Mouse (Mus musculus): ENCODE results near the gene Spag6l.
"Not testable (repeated sequence)": the region's sequence is repeated elsewhere in the genome, so short reads cannot be mapped to it uniquely, and the experiment has no call there.

Gene Spag6l

DNA sequence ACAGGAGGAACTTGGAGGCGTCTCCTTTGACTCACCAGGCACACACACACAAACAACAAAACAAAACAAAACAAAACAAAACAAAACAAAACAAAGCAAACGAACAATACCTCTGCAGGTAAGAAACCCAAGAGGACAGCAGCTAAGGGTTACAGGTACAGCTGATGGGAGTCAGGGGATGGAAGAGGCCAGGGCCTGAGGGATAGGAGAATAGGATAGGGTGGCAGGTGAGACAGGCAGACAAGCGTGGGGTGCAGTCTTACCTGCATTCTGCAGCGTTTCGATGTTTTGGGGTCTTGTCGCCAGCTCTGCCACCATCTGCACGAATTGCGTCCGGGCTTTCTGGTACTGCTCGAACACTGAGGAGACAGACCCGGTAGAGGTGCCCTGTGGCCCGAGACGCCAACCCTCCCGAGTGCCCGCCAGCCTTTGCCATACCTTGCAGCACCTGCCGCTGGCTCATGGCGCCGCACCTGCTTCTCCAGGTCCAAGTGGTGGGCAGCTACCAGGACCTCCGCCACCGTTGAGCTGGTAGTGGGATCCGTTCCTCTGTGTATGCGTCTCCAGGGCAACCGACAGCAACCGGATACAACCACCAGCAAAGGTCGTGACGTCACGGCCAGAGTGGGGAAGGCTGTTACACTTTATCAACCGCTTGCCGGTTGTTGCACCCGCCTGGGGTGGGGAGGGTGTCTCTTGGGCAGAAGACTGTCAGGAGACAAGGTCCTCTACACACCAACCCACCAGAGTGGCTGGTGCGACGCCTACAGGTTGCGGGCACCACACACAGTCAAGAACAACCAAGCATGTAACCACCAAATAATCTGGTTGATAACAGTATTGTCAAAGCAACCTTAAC is at the start of gene Spag6l:
Spag6l (minus strand) TSS at position 700 of the 859 bp plus-strand sequence.
- peak; percentile 89 for DNase-seq (ENCODE audit: low read depth, low spot score)
- no peaks in the 10 kb centered on the region for H3K27me3 ChIP-seq (ENCODE audit: control insufficient read depth, insufficient read depth, low read length, poor library complexity, severe bottlenecking)
- no peaks in the 10 kb centered on the region for H3K36me3 ChIP-seq (ENCODE audit: control insufficient read depth, insufficient read depth, low read length, poor library complexity, severe bottlenecking)

GRCm38 (mm10) chr16:16879025-16879424 is 49.8 kb upstream of the Spag6l start:
- DNase-seq (ENCODE audit: low read depth, low spot score): no peak
- Histone ChIP-seq H3K36me3 (ENCODE audit: control insufficient read depth, insufficient read depth, low read length, poor library complexity, severe bottlenecking) (peaks cover 29% of the 10 kb centered on the region; the same call in 1 of the 2 replicates), H3K27me3 (ENCODE audit: control insufficient read depth, insufficient read depth, low read length, poor library complexity, severe bottlenecking) (no peaks in the 10 kb centered on the region)

DNA sequence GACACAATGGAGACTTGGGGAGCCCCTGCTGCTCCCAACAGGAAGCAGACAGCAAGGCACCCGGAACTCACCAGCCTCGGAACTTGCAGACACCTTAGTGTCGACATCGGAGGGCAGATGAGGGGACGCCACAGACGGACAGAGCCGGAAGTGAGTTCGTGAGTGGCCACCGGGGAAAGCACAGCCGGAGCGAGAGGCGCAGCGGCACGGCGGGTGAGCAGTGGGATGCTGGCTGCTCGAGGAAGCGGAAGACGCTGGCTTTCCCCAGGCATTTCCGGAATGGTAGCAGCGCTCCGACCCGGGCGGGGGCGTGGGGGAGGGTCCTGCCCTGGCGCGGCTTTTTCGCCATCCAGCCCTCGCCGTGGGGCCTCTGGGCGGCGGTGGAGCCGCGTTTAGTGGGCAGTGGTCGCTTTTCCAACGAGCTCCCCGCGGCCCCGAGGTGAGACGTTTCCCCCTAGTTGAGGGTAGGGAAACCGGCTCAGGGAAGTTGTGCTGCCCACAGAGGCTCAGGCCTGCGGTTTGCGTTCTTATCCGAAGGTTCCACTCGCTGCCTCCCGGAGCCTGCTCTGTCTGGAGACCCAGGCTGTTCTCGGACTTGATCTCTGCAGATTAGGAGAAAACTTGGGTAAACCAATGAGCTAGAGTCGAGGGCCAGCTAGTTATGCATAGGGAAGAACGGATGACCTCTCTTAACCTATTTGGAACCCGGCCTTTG is 41.5 kb upstream of the Spag6l start, which contains the start of the genes Top3b and Vpreb1:
Top3b (plus strand) TSS at position 120 of the 715 bp plus-strand sequence.
Vpreb1 (minus strand) TSS at position 227 of the 715 bp plus-strand sequence.
- no peaks in the 10 kb centered on the region for H3K27me3 ChIP-seq (ENCODE audit: control insufficient read depth, insufficient read depth, low read length, poor library complexity, severe bottlenecking)
- H3K36me3 ChIP-seq (ENCODE audit: control insufficient read depth, insufficient read depth, low read length, poor library complexity, severe bottlenecking): no peaks in the 10 kb centered on the region
- peak; percentile 93 for DNase-seq (ENCODE audit: low read depth, low spot score)

- H3K27me3 ChIP-seq (ENCODE audit: control insufficient read depth, insufficient read depth, low read length, poor library complexity, severe bottlenecking): no peaks in the 10 kb centered on the region
- DNase-seq (ENCODE audit: low read depth, low spot score): no peak
- H3K36me3 ChIP-seq (ENCODE audit: control insufficient read depth, insufficient read depth, low read length, poor library complexity, severe bottlenecking): no peaks in the 10 kb centered on the region
Measured at GRCm38 (mm10) chr16:16870241-16870616, 41.0 kb upstream of the Spag6l start.

- no peaks in the 10 kb centered on the region for H3K27me3 ChIP-seq (ENCODE audit: control insufficient read depth, insufficient read depth, low read length, poor library complexity, severe bottlenecking)
- DNase-seq (ENCODE audit: low read depth, low spot score): peak; percentile 17
Measured at GRCm38 (mm10) chr16:16865696-16866561, 36.7 kb upstream of the Spag6l start.

DNA sequence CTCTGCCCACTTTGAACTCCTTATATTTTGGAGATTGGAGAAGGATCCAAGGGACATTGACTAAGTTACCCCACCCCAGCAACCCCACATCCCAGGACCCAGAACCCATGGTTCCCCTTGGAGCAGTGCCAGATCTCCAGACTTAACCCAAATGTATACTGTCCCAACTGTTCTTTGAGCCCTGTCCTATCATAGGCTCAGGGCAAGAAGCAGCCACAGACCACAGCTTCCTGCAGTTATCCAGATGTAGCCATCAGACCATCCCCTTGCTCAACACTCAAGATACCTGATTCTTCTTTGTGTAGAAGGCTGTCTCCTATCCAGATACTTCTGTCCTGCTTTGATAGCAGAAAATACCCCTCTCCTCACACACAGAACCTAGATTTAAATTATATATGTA is 36.0 kb upstream of the Spag6l start:
- H3K27me3 ChIP-seq (ENCODE audit: control insufficient read depth, insufficient read depth, low read length, poor library complexity, severe bottlenecking): no peaks in the 10 kb centered on the region
- peak; percentile 20 for DNase-seq (ENCODE audit: low read depth, low spot score)

More at GRCm38 (mm10) chr16:16865696-16866561, 36.7 kb upstream of the Spag6l start:
- H3K36me3 ChIP-seq (ENCODE audit: control insufficient read depth, insufficient read depth, low read length, poor library complexity, severe bottlenecking): no peaks in the 10 kb centered on the region

DNA sequence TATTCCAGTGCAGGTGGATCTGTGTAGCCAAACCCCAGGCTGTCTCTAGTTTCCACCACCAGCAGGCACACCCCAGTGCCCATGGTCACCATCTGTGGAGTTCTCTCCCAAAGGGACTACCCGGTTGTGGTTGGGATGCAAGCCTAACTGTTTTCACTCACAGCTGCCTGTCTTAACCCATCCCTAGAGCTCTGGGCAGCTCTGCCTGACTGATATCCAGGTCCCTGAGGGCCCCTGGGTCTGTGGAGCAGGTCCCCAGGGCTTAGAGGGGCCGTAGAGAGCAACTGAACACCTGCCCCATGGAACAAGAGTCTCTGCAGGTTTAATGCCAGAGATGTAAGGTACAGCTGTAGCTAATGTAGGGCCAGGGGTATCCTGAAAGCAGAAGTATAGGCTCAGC is 34.7 kb upstream of the Spag6l start, which contains the start of gene Igll1:
Igll1 (minus strand) TSS at position 8 of the 400 bp plus-strand sequence.
- no peaks in the 10 kb centered on the region for H3K27me3 ChIP-seq (ENCODE audit: control insufficient read depth, insufficient read depth, low read length, poor library complexity, severe bottlenecking)
- DNase-seq (ENCODE audit: low read depth, low spot score): no peak
- H3K36me3 ChIP-seq (ENCODE audit: control insufficient read depth, insufficient read depth, low read length, poor library complexity, severe bottlenecking): no peaks in the 10 kb centered on the region

More for the DNA sequence above, 36.0 kb upstream of the Spag6l start:
- no peaks in the 10 kb centered on the region for H3K36me3 ChIP-seq (ENCODE audit: control insufficient read depth, insufficient read depth, low read length, poor library complexity, severe bottlenecking)

DNA sequence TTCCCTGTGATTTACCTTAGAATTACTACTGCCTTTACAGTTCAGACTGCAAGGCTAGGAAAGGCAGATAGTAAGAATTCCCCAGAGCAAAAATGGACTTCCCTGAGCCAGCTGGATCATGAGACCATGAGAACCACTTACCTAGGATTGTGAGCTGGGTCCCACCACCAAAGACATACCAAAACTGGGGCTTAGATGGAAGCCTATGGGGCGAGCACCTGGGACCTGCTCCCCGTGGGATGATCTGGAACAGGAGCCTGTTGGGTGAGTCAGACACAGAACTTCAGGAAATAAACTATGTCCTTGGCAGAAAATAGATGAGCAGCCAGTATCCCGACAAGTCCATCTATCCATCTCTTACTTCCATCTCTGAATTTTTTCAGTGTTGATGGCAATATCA is 33.0 kb upstream of the Spag6l start:
- Histone ChIP-seq H3K36me3 (ENCODE audit: control insufficient read depth, insufficient read depth, low read length, poor library complexity, severe bottlenecking) (no peaks in the 10 kb centered on the region), H3K27me3 (ENCODE audit: control insufficient read depth, insufficient read depth, low read length, poor library complexity, severe bottlenecking) (no peaks in the 10 kb centered on the region)
- no peak for DNase-seq (ENCODE audit: low read depth, low spot score)

- DNase-seq (ENCODE audit: low read depth, low spot score): no peak
- Histone ChIP-seq H3K36me3 (ENCODE audit: control insufficient read depth, insufficient read depth, low read length, poor library complexity, severe bottlenecking) (no peaks in the 10 kb centered on the region), H3K27me3 (ENCODE audit: control insufficient read depth, insufficient read depth, low read length, poor library complexity, severe bottlenecking) (no peaks in the 10 kb centered on the region)
Measured at GRCm38 (mm10) chr16:16856731-16857476, 27.6 kb upstream of the Spag6l start.

- H3K27me3 ChIP-seq (ENCODE audit: control insufficient read depth, insufficient read depth, low read length, poor library complexity, severe bottlenecking); DNase-seq (ENCODE audit: low read depth, low spot score); H3K36me3 ChIP-seq (ENCODE audit: control insufficient read depth, insufficient read depth, low read length, poor library complexity, severe bottlenecking): not testable (repeated sequence)
Measured at GRCm38 (mm10) chr16:16856054-16856453, 26.8 kb upstream of the Spag6l start.

GRCm38 (mm10) chr16:16855541-16855940 is 26.3 kb upstream of the Spag6l start:
- no peak for DNase-seq (ENCODE audit: low read depth, low spot score)
- Histone ChIP-seq H3K36me3 (ENCODE audit: control insufficient read depth, insufficient read depth, low read length, poor library complexity, severe bottlenecking) (no peaks in the 10 kb centered on the region), H3K27me3 (ENCODE audit: control insufficient read depth, insufficient read depth, low read length, poor library complexity, severe bottlenecking) (no peaks in the 10 kb centered on the region)

GRCm38 (mm10) chr16:16854836-16855235 is 25.6 kb upstream of the Spag6l start:
- DNase-seq (ENCODE audit: low read depth, low spot score): peak; percentile 80
- H3K27me3 ChIP-seq (ENCODE audit: control insufficient read depth, insufficient read depth, low read length, poor library complexity, severe bottlenecking): no peaks in the 10 kb centered on the region
- H3K36me3 ChIP-seq (ENCODE audit: control insufficient read depth, insufficient read depth, low read length, poor library complexity, severe bottlenecking): no peaks in the 10 kb centered on the region

DNA sequence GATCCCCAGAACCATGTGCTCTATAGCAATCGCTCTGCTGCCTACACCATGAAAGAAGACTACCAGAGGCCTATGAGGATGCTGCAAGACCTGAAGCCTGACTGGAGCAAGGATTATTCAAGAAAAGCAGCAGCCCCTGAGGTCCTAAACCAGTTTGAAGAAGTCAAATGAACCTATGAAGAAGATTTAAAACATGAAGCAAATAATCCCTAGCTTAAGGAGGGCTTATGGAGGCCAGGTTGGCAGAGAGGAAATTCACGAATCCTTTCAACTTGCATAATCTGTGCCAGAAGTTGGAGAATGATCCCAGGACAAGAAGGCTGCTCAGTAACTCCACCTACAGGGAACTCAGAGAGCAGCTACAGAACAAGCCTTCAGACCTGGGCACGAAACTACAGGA is 23.2 kb upstream of the Spag6l start:
- no peaks in the 10 kb centered on the region for H3K27me3 ChIP-seq (ENCODE audit: control insufficient read depth, insufficient read depth, low read length, poor library complexity, severe bottlenecking)
- DNase-seq (ENCODE audit: low read depth, low spot score): no peak
- no peaks in the 10 kb centered on the region for H3K36me3 ChIP-seq (ENCODE audit: control insufficient read depth, insufficient read depth, low read length, poor library complexity, severe bottlenecking)

- no peaks in the 10 kb centered on the region for H3K27me3 ChIP-seq (ENCODE audit: control insufficient read depth, insufficient read depth, low read length, poor library complexity, severe bottlenecking)
- DNase-seq (ENCODE audit: low read depth, low spot score): no peak
- H3K36me3 ChIP-seq (ENCODE audit: control insufficient read depth, insufficient read depth, low read length, poor library complexity, severe bottlenecking): no peaks in the 10 kb centered on the region
Measured at GRCm38 (mm10) chr16:16849196-16849595, 19.9 kb upstream of the Spag6l start.
